Mouse (Mus musculus): ENCODE measurements at regions not wholly inside any gene's neighbourhood (a gene's known extent, or its start where the extent isn't known, plus 50 kb on each side); places are given as distances from the start of the nearest gene placed in this dataset.

- DNase-seq (ENCODE audit: low spot score in 2 of 2): no peak
These were observed 170.2 kb downstream of the Btg1 start for GRCm38 (mm10) chr10:96786903-96787571.

- DNase-seq (ENCODE audit: low spot score in 2 of 2): no peak
These were observed 170.8 kb downstream of the Btg1 start for GRCm38 (mm10) chr10:96787572-96787946.

GRCm38 (mm10) chr10:96788352-96789016, 171.7 kb downstream of the Btg1 start:
- no peak for DNase-seq (ENCODE audit: low spot score in 2 of 2)

DNA sequence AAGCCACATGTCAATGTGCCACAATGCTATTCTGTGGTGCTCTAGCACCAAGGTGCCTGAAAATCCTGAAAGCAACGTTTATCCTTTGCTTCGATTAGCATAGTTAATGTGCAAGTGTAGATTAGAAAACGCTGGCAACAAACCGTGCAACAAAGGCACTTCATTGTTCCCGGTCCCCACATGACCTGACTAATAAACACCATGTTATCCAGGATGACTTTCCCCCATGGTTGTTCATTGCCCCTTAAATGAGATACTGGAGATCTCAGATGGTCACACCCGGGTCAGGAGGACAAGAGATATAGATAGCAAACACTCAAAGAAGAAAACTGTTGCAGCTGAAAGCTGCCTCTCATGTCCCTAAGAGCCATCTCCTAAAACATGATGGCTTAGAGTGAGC, 180.3 kb downstream of the Btg1 start:
- no peak for DNase-seq (ENCODE audit: low spot score in 2 of 2)

GRCm38 (mm10) chr10:96800801-96801200, 184.0 kb downstream of the Btg1 start:
- no peak for DNase-seq (ENCODE audit: low spot score in 2 of 2)

GRCm38 (mm10) chr10:96804030-96804784, 187.4 kb downstream of the Btg1 start:
- DNase-seq (ENCODE audit: low spot score in 2 of 2): peak; percentile 8 to 12

- no peak for DNase-seq (ENCODE audit: low spot score in 2 of 2)
These were observed 189.8 kb downstream of the Btg1 start for GRCm38 (mm10) chr10:96806579-96806978.

DNA sequence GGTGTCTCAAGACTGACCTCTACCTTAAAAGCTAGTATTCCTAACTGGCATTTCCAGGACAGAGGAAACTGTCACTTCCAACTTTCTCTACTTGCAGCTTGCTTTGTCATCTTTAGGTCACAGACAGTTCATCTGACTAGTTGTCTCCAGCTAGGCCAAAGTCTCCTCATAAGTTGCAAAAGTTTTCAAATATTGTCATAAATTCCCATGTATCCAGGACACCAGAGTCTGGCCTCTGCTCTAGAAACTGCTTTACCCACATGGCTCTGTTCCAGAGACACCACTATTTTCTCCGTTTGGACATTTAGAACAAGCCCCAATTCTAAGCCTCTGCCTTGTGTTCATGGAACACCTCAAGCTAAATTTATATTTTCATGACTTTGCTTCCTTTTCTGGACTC, 205.0 kb downstream of the Btg1 start:
- DNase-seq (ENCODE audit: low spot score in 2 of 2): peak in 1 of 2 experiments; percentile 15

DNA sequence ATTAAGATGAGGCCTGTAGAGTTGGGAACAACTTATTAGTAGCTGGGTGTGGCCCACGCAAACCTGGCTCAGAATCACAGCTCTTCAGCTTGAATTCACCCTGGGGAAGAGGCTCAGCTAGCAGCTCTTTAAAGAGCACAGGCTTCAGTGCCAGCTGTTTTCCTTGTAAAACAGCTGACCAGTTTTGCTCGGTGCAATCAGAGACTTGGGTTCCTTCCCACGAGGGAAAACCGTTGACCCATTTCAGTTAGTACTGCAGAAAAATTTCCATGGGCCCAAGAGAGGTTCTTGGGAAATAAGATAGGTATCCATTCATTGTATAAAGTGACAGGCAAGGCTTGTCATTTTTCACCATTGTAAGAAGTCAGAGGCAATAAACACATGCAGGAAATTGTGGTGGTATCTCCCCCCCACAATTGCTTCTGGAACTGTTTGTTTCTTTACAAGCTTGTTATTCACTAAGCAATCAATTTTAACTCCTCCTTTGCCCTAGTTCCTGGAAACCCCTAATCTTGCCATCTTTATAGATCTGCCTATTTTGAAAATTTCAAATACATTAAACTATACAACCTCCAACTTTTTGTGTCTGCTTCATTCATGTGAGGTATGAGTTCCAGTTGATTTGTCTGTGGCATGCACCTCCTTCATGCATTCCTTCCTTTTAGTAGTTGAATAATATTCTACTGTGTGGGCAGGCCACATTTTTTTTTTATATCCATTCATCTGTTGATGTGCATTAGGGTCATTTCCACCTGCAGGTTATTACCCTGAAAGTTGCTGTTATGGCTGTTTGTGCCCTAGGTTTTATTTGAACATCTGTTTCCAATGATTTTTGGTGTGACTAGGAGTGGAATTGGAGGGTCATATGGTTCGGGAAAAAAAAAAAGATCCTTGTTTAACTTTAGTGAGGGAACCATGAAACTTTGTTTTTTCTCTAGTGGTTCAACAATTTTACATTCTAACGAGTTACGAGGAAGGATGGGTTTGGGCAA, 205.8 kb downstream of the Btg1 start:
- peak in 1 of 2 experiments; percentile 58 for DNase-seq (ENCODE audit: low spot score in 2 of 2)

- DNase-seq (ENCODE audit: low spot score in 2 of 2): no peak
These were observed 209.5 kb downstream of the Btg1 start for GRCm38 (mm10) chr10:96826234-96826788.

DNA sequence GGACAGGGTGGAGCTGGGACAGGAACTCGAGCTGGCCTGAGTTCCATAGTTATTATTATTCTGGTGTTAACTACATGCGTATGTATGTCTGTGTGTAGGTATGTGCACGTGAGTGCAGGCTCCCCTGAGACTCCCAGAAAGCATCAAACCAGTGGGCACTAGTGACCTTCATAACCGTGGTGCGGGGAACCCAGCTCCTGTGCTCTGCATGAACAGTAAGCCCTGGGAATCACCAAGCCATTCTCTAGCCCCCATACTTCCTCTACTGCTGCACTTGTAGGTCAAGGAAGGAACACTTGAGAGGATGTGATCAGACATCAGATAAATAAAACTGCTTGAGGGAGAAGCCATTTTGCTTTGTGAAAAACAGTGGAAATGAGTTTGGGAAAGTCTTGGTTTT, 211.2 kb downstream of the Btg1 start:
- DNase-seq (ENCODE audit: low spot score in 2 of 2): no peak

- no peak for DNase-seq (ENCODE audit: low spot score in 2 of 2)
These were observed 211.9 kb downstream of the Btg1 start for GRCm38 (mm10) chr10:96828581-96829246.

DNA sequence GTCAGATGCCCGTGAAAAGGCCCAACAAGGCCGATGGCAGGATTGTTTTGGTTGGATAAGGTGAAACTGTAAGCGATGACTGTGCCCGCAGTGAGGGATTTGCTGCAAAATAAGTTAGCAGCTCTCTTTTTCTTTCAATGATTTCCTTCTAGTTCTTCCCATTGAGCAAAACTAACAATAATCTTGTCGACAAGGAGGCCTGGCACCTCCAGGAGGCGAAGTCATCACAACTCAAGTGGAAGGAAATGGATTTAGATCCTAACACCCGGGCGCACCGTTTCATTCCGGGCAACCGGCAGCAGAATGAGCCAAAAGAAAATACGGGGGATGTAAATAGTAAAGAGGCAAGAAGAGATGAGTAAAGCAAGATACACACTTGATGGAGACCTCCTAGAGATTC, 214.3 kb downstream of the Btg1 start:
- DNase-seq (ENCODE audit: low spot score in 2 of 2): no peak

DNA sequence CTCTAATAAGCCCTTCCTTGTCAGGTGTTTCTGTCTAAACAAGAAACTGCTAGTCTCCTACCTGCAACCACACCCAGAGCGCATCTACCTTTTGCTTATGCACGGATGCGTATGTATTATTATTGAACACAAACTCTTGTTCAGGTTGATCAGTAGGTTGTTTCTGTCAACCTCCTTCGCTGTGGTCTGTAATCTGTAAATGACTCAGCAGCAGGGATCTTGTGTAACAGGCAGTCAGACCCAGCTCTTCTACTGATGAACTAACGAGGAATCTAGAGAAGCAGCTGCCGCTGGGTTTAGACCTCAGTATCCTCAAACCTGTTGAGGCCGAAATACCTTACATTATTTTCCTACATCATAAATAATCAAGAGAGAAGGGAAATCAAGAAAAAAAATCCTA, 220.4 kb downstream of the Btg1 start:
- no peak for DNase-seq (ENCODE audit: low spot score in 2 of 2)

GRCm38 (mm10) chr10:96841128-96841527, 224.3 kb downstream of the Btg1 start:
- no peak for DNase-seq (ENCODE audit: low spot score in 2 of 2)

DNA sequence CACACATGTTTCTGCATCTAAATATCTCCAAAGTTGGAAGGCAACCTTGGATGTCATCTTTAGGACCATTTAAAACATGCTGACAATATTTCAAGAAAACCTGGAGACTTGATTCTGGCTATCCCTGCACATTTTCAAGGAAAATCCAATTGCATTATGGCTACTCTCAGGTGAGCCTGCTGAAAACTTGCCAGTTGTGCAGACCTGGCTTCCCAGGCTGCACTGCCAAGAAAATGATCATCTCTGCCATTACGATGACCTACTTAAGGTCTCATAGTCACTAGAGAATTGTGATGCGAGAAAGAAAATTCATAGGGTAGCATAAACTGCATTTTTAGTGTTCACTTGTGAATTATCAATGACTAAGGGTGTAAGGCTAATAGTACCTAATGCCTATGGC, 225.2 kb downstream of the Btg1 start:
- DNase-seq (ENCODE audit: low spot score in 2 of 2): no peak

- no peak for DNase-seq (ENCODE audit: low spot score in 2 of 2)
These were observed 229.1 kb downstream of the Btg1 start for GRCm38 (mm10) chr10:96845906-96846305.

GRCm38 (mm10) chr10:96847028-96847427, 230.2 kb downstream of the Btg1 start:
- DNase-seq (ENCODE audit: low spot score in 2 of 2): no peak

GRCm38 (mm10) chr10:96847433-96848165, 230.8 kb downstream of the Btg1 start:
- DNase-seq (ENCODE audit: low spot score in 2 of 2): peak in 1 of 2 experiments; percentile 36

DNA sequence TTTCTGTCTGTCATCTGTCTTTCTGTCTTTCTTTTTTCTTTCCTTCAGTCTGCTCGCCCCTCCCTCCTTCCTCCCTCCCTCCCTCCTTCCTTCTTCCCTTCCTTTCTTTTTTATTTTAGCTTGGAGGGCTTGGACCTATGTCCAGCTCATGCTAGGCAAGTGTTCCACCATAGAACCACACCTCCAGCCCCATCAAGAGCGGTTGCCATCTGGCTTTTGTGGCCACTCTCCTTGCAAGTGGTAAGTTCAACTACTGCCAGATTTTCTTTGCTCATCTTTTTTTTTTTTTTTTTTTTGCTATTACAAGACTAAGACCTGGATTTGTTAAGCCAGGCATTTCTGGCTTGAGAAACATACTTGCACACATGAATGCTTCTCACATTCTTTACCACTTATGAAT, 231.7 kb downstream of the Btg1 start:
- DNase-seq (ENCODE audit: low spot score in 2 of 2): no peak

Measured in urinary bladder, postnatal 36 days (tissue).